Mouse (Mus musculus) heart, embryonic 13.5 days (tissue): ENCODE data around the gene Smndc1. TPM values are rescaled to one million over a fixed set of nuclear protein-coding genes. Genes with fewer than 3 reads are reported as not detected.
A peak's percentile ranks its signal among the peaks of the same experiment; 100 is the strongest.

ENCODE experiments used
- ATAC-seq: fragments of 200-750 bp; cut with Nextera tagmentation; 2 replicates; pipeline ENCODE4 v1.8.0; 2017; ENCODE audit warnings: moderate TSS enrichment; ENCODE audit not compliant: insufficient number of reproducible peaks, low FRiP score, low TSS enrichment; ENCODE audit errors: extremely low read depth
- H3K27ac ChIP-seq: fragments of 300-500 bp; sonication (generic); replicated peaks from 2 replicates; pipeline ENCODE4 v1.5.1; 2015; ENCODE audit warnings: moderate library complexity, mild to moderate bottlenecking, inconsistent platforms
- H3K27me3 ChIP-seq: fragments of 300-500 bp; sonication (generic); replicated peaks from 2 replicates; pipeline ENCODE4 v1.6.1; 2015; ENCODE audit warnings: mild to moderate bottlenecking, inconsistent platforms
- H3K36me3 ChIP-seq: fragments of 300-500 bp; sonication (generic); 2 replicates; pipeline ENCODE4 v1.6.1; 2015; ENCODE audit warnings: mild to moderate bottlenecking, inconsistent platforms
- H3K4me1 ChIP-seq: fragments of 300-500 bp; sonication (generic); 2 replicates; pipeline ENCODE4 v1.6.1; 2015; ENCODE audit warnings: inconsistent platforms
- H3K4me2 ChIP-seq: fragments of 300-500 bp; sonication (generic); 2 replicates; pipeline ENCODE4 v1.6.1; 2015; ENCODE audit warnings: inconsistent platforms, mild to moderate bottlenecking, moderate library complexity
- H3K4me3 ChIP-seq: fragments of 300-500 bp; sonication (generic); 2 replicates; pipeline ENCODE4 v1.5.1; 2015; ENCODE audit warnings: moderate library complexity, mild to moderate bottlenecking, inconsistent platforms
- H3K9ac ChIP-seq: fragments of 300-500 bp; sonication (generic); 2 replicates; pipeline ENCODE4 v1.6.1; 2015; ENCODE audit warnings: inconsistent platforms, mild to moderate bottlenecking, moderate library complexity
- H3K9me3 ChIP-seq: fragments of 300-500 bp; sonication (generic); 2 replicates; pipeline ENCODE4 v1.6.1; 2016; ENCODE audit warnings: inconsistent platforms
- WGBS: fragments of 180-500 bp; shearing (Covaris S2); methylation state at CpG from one replicate; pipeline ENCODE4 v1.1.7; 2015; ENCODE audit warnings: mixed read lengths; 5-methylcytosine and 5-hydroxymethylcytosine counted together
- polyA plus RNA-seq: library from polyadenylated mRNA; unstranded; fragments of >200 nt; fragmentation: Nextera tagmentation; extraction: Ambion mirVana; gene quantifications from 2 replicates; pipeline ENCODE4 v1.2.1, GENCODE M21; 2015

Smndc1 gene
- polyA plus RNA-seq, 1 experiment from 2014 or later: 27.8 TPM

- H3K4me1 ChIP-seq: peaks cover 18% of the 10 kb centered on the region
- no peaks in the 10 kb centered on the region for H3K27me3 ChIP-seq
- H3K36me3 ChIP-seq: peaks cover 87% of the 10 kb centered on the region
- no peak overlapping the region for H3K4me3 ChIP-seq
- H3K27ac ChIP-seq: no peak overlapping the region
- WGBS: 94% methylated on average over 9 of the region's 9 CpGs
- no peak overlapping the region for H3K9ac ChIP-seq
- no peak overlapping the region for H3K4me2 ChIP-seq
- H3K9me3 ChIP-seq: no peaks in the 10 kb centered on the region
- no peak for ATAC-seq
These were observed 14.6 kb downstream of the Smndc1 start for GRCm38 (mm10) chr19:53375816-53376215.

DNA sequence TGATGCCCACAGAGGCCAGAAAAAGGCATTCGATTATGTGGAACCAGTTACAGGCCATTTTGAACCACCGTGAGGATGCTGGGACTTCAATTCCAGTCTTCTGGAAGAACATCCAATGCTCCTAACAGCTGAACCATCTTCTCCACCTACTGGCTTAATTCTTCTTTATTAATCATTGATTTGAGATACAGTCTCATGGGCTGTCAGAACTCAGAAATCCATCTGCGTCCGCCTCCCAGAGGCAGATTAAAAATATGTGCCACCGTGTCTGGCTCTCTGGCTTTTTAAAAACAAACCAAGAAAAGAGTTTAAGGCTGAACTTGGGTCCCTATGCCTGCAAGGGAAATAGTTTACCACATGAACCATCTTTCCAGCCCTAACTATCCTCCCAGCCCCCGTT is 15.1 kb downstream of the Smndc1 start:
- Histone ChIP-seq H3K4me2 (no peak overlapping the region), H3K9ac (no peak overlapping the region), H3K4me3 (no peak overlapping the region), H3K36me3 (peaks cover 87% of the 10 kb centered on the region), H3K4me1 (peaks cover 18% of the 10 kb centered on the region), H3K27ac (no peak overlapping the region), H3K9me3 (no peaks in the 10 kb centered on the region), H3K27me3 (no peaks in the 10 kb centered on the region)
- ATAC-seq: no peak
- 86% methylated on average over 6 of the region's 6 CpGs for WGBS

- no peaks in the 10 kb centered on the region for H3K27me3 ChIP-seq
- no peak overlapping the region for H3K4me2 ChIP-seq
- no peak for ATAC-seq
- H3K4me3 ChIP-seq: no peak overlapping the region
- H3K27ac ChIP-seq: no peak overlapping the region
- H3K9me3 ChIP-seq: no peaks in the 10 kb centered on the region
- H3K36me3 ChIP-seq: peaks cover 74% of the 10 kb centered on the region
- WGBS: 87% methylated on average over 2 of the region's 2 CpGs
- H3K4me1 ChIP-seq: peaks cover 33% of the 10 kb centered on the region
- H3K9ac ChIP-seq: no peak overlapping the region
These were observed 16.8 kb downstream of the Smndc1 start for GRCm38 (mm10) chr19:53373570-53373969.

GRCm38 (mm10) chr19:53371666-53372065 is 18.7 kb downstream of the Smndc1 start, which contains the start of gene Gm10197:
Gene Gm10197, minus strand, starts transcription at chr19:53371766.
- Histone ChIP-seq H3K4me3 (no peak within 1 kb of the TSS), H3K27ac (no peak within 1 kb of the TSS), H3K36me3 (peaks cover 61% of the 10 kb centered on the region), H3K4me2 (no peak within 1 kb of the TSS), H3K9ac (no peak within 1 kb of the TSS), H3K27me3 (no peaks in the 10 kb centered on the region), H3K9me3 (no peaks in the 10 kb centered on the region), H3K4me1 (peaks cover 38% of the 10 kb centered on the region)
- ATAC-seq: no peak
- 73% methylated on average over 13 of the region's 13 CpGs for WGBS

GRCm38 (mm10) chr19:53370233-53370632 is 20.1 kb downstream of the Smndc1 start:
- peaks cover 47% of the 10 kb centered on the region for H3K36me3 ChIP-seq
- H3K4me3 ChIP-seq: no peak overlapping the region
- no peak overlapping the region for H3K27ac ChIP-seq
- 73% methylated on average over 15 of the region's 15 CpGs for WGBS
- peaks cover 51% of the 10 kb centered on the region for H3K4me1 ChIP-seq
- no peaks in the 10 kb centered on the region for H3K9me3 ChIP-seq
- H3K27me3 ChIP-seq: no peaks in the 10 kb centered on the region
- H3K9ac ChIP-seq: no peak overlapping the region
- no peak for ATAC-seq
- H3K4me2 ChIP-seq: no peak overlapping the region

DNA sequence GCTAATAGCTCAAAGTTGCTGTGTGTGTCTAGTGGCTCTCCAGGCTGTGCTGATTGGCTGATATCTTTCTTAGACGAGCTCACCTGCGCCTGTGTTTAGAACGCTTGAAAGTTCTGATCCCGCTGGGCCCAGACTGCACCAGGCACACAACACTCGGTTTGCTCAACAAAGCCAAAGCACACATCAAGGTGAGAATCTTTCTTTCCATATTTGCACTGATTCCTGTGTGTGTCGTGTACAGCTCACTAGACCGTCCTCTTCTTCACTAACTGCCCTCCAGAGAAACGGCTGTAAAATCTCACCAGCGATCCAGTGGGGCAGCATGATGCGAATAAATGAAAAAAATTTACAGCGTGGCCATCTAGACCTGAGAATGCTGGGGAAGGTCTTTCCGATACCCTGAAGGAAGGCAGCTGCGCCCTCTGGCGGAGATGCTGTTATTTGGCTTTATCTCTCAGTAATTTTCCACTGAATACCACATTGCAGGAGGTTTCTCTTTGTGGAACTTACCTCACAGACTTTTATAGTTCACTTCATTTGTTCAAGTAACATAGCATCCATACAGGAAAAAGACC is 20.8 kb downstream of the Smndc1 start:
- ATAC-seq: no peak
- Histone ChIP-seq H3K27ac (peak overlapping the region; percentile 15; the same call in 1 of the 2 replicates), H3K4me1 (peaks cover 58% of the 10 kb centered on the region), H3K36me3 (peaks cover 41% of the 10 kb centered on the region), H3K4me2 (peak overlapping the region; percentile 52), H3K9me3 (no peaks in the 10 kb centered on the region), H3K9ac (no peak overlapping the region; the same call in 1 of the 2 replicates), H3K27me3 (no peaks in the 10 kb centered on the region), H3K4me3 (no peak overlapping the region)
- 28% methylated on average over 14 of the region's 14 CpGs for WGBS

DNA sequence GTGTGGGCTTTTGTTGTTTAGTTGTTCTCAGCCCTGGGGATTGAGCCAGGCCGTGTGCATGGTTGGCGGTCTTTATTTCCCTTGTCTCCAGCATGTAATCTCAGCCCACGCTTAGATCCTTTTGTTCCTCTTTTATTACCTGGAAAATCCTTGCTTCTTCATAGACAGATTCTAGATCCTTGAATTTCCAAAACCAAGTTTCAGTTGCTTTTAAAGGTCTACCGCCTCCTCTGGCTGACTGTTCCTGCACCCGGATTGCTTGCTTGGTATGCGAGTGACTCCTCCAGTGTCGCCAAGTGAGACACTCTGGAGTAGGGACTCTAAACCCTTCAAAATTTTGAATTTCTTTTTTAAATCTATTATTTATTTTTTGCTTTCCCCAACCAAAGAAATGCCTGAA is 23.5 kb downstream of the Smndc1 start:
- no peaks in the 10 kb centered on the region for H3K27me3 ChIP-seq
- no peak overlapping the region for H3K9ac ChIP-seq
- no peak overlapping the region for H3K4me3 ChIP-seq
- no peaks in the 10 kb centered on the region for H3K9me3 ChIP-seq
- WGBS: 85% methylated on average over 7 of the region's 7 CpGs
- H3K4me2 ChIP-seq: no peak overlapping the region
- no peak overlapping the region for H3K27ac ChIP-seq
- ATAC-seq: no peak
- peaks cover 53% of the 10 kb centered on the region for H3K4me1 ChIP-seq
- peaks cover 16% of the 10 kb centered on the region for H3K36me3 ChIP-seq

DNA sequence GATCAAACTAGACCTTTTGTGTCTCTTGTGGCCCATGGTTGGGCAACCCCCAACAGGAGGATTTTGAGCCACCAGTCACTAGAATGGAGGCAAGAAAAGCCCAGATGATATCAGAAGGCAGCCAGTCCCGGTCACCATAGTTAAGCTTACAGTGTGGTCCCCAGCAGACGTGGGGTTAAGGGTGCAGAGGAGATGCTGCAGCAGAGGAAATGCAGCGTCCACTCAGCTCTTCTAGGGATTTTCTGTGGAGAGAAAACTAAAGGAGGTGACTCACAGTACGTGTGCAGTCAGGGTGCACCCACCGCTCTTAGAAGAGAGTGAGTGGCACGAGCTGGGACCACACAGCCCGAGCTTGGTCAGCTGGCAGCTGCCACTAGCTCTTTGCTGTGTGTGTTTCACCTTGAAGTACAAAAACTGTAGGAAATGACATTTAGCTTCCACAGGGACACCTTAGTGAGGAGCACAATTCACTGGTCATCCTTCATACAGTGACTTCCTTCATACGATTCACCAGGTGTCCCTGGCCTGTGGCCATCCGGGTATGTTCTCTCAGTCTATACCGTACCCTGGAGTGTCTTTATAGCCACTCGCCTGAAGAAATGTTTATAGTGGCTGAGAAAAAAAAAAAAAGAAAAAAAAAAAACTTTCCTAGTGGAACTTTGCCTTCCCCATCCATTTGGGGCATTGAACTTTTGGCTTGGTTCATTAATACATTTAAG is 24.2 kb downstream of the Smndc1 start:
- Histone ChIP-seq H3K9ac (peak overlapping the region; percentile 54; the same call in 1 of the 2 replicates), H3K36me3 (peaks cover 9% of the 10 kb centered on the region), H3K27me3 (no peaks in the 10 kb centered on the region), H3K4me1 (peaks cover 49% of the 10 kb centered on the region), H3K4me3 (no peak overlapping the region), H3K27ac (peak overlapping the region; percentile 39), H3K4me2 (no peak overlapping the region), H3K9me3 (no peaks in the 10 kb centered on the region)
- ATAC-seq: no peak
- WGBS: 67% methylated on average over 11 of the region's 11 CpGs

DNA sequence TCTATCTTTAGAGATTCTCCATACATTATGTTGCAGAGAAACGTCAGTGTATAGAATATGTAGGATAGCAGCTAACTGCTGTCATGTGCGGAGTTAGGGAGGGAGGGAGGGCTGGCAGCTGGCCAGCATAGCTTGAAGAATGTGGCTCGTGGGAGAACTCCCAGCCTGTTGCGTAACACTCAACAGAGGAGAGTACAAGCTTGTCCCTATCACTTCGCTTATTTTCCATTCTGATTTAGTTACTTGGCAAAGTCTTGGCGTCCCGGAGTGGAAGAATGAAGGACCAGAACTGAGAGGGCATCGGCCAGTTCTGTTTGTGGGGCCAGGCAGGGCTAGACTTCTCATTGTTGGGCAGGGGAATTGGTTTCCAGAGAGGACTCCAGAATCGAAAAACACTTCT is 25.4 kb downstream of the Smndc1 start:
- Histone ChIP-seq H3K9ac (peak overlapping the region; percentile 45; the same call in 1 of the 2 replicates), H3K4me2 (peak overlapping the region; percentile 64), H3K4me1 (peaks cover 56% of the 10 kb centered on the region), H3K27ac (peak overlapping the region; percentile 77), H3K4me3 (peak overlapping the region; percentile 33), H3K36me3 (no peaks in the 10 kb centered on the region; the same call in 1 of the 2 replicates), H3K27me3 (no peaks in the 10 kb centered on the region), H3K9me3 (no peaks in the 10 kb centered on the region)
- 0 out of 2 replicates have a peak, but pooled peaks have one; percentile 43 for ATAC-seq
- 12% methylated on average over 9 of the region's 9 CpGs for WGBS

DNA sequence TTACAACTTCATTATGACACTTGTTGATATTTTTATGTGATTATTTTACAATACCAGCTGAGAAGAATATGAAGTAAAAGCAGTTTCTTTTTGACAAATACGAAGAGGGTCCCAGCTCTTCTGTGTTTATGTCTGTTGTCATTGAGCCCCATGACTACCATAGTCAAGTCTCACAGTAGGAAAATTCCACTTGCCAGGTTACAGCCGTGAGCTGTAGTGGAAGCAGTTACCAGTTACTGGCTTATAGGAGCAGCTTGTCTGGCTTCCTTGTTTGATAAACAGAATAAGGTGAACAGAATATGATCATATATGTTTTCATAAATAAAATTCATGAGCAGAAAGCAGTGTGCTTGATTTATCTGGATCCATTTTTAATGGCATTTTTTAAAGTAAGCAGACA is 25.8 kb downstream of the Smndc1 start:
- Histone ChIP-seq H3K9me3 (no peaks in the 10 kb centered on the region), H3K4me3 (no peak overlapping the region), H3K4me1 (peaks cover 58% of the 10 kb centered on the region), H3K36me3 (no peaks in the 10 kb centered on the region; the same call in 1 of the 2 replicates), H3K27me3 (no peaks in the 10 kb centered on the region), H3K27ac (peak overlapping the region; percentile 77), H3K9ac (no peak overlapping the region), H3K4me2 (peak overlapping the region; percentile 64)
- WGBS: 35% methylated on average over 2 of the region's 2 CpGs
- no peak for ATAC-seq

DNA sequence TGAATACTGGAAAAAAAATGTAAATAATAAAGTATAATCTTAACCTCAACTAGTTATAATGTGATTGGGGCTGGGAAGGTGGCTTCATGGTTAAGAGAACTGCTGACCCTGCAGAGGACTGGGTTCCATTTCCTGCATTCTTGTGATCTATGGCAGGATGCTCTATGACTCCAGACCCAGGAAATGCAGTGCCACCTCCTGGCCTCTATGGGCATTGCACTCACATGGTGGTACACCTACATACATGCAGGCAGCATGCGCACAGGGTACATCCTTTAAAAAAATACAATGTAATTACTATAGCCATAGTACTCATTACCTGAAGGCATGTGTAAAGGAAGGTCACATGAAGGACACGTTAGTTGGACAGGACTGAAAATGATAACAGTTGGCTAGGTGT is 27.4 kb downstream of the Smndc1 start:
- Histone ChIP-seq H3K9me3 (no peaks in the 10 kb centered on the region), H3K4me1 (peaks cover 50% of the 10 kb centered on the region), H3K9ac (no peak overlapping the region), H3K4me3 (no peak overlapping the region), H3K27ac (no peak overlapping the region), H3K36me3 (no peaks in the 10 kb centered on the region; the same call in 1 of the 2 replicates), H3K4me2 (no peak overlapping the region), H3K27me3 (no peaks in the 10 kb centered on the region)
- WGBS: 40% methylated on average over 2 of the region's 2 CpGs
- no peak for ATAC-seq
